Comparison of ENCODE assay signal across 22 mouse cellular contexts in genomic region chr5:52992210-52992897, GRCm38 (mm10). TPM values are rescaled to one million over a fixed set of nuclear protein-coding genes. Genes with fewer than 3 reads are reported as not detected.
"Had no signal": no experiment of that assay in that cellular context is flagged by ENCODE, and none has a peak within 500 bp of the region (broad histone marks: within the 10 kb centered on the region; RNA-seq: fewer than 3 reads in every experiment).

No protein-coding gene starts in this region.

- DNase-seq: kidney, adult 2 months; kidney, postnatal 14 days; lung, postnatal 36 days; retina, postnatal 1 day; right cerebral cortex, postnatal 4 days; spleen, adult 18-20 months; thymus, adult 18-20 months; thymus, postnatal 14 days had no signal

- H3K4me2 ChIP-seq: kidney, embryonic 15.5 days; limb, embryonic 15.5 days; midbrain, embryonic 11.5 days; midbrain, embryonic 15.5 days; neural tube, embryonic 12.5 days had no signal

- H3K4me3 ChIP-seq: kidney, embryonic 15.5 days; left cerebral cortex, adult 2 months; limb, embryonic 15.5 days; midbrain, embryonic 15.5 days; neural tube, embryonic 12.5 days had no signal

- H3K9me3 ChIP-seq: kidney, embryonic 15.5 days; limb, embryonic 15.5 days; midbrain, embryonic 15.5 days; neural tube, embryonic 12.5 days had no signal

- H3K9ac ChIP-seq: kidney, embryonic 15.5 days; limb, embryonic 15.5 days; midbrain, embryonic 15.5 days; neural tube, embryonic 12.5 days had no signal

- H3K27me3 ChIP-seq: kidney, embryonic 15.5 days; limb, embryonic 15.5 days; midbrain, embryonic 15.5 days; neural tube, embryonic 12.5 days had no signal

- H3K27ac ChIP-seq: kidney, embryonic 15.5 days; left cerebral cortex, adult 2 months; limb, embryonic 15.5 days; midbrain, embryonic 15.5 days; neural tube, embryonic 12.5 days had no signal

- H3K4me1 ChIP-seq: limb, embryonic 15.5 days; midbrain, embryonic 15.5 days had no signal

- ATAC-seq: hindbrain, embryonic 16.5 days; inflammation-experienced regulatory T-cells, adult 6 months; midbrain, embryonic 15.5 days had no signal

- H3K36me3 ChIP-seq: kidney, embryonic 15.5 days; limb, embryonic 15.5 days; midbrain, embryonic 15.5 days; neural tube, embryonic 12.5 days had no signal

RNA-seq across cellular contexts. Expression of gene Slc34a2, which starts 45.5 kb away (rescaled TPM):
- total RNA-seq: layer of hippocampus, adult 8-10 months; layer of hippocampus, postnatal 25 days; left cerebral cortex, adult 2 months; megakaryocyte progenitor cell, adult 5-6 weeks; monocyte, adult 5-6 weeks had no signal
- polyA plus RNA-seq: inflammation-experienced regulatory T-cells, adult 6 months; limb, embryonic 11.5 days; midbrain, embryonic 11.5 days; neural tube, embryonic 12.5 days; stomach, embryonic 14.5 days had no signal
